Mouse (Mus musculus) E14TG2a.4 (cell line): Measurements from ENCODE around the gene Stambp.

Experiments
- CTCF ChIP-seq: conservative IDR thresholded peaks from 2 replicates; pipeline ENCODE4 v1.5.1; 2014; ENCODE audit warnings: low read length
- POU5F1 ChIP-seq: IDR thresholded peaks from 2 replicates; pipeline ENCODE4 v1.6.1; 2014; ENCODE audit warnings: low read length, borderline replicate concordance

DNA sequence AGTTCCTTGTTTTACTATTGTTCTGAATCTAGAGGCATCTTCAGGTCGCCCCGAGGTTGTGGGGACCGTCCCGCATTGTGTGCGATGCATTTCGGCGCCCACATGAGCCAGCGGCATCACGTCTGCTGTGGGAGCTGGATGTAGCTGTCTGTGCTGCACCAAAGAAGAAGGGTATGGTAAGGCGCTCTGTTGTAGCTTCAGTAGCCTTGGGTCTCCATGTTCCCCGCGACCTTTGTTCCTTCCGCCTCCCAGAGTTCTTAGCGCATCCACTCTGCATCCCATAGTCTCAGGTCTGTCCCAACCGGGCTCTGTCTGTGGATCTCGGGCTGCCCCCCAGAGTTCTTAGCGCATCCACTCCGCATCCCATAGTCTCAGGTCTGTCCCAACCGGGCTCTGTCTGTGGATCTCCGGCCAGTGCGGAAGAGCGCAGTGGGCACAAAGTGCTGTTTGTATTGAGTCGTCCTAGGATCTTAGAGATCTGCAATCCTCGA, 26.6 kb upstream of the Stambp start:
- TF ChIP-seq CTCF (no peak), POU5F1 (no peak)
